Mouse (Mus musculus): ENCODE measurements around the gene Kng1.
"Not testable (repeated sequence)": the region's sequence is repeated elsewhere in the genome, so short reads cannot be mapped to it uniquely, and the experiment has no call there.

Gene Kng1

DNA sequence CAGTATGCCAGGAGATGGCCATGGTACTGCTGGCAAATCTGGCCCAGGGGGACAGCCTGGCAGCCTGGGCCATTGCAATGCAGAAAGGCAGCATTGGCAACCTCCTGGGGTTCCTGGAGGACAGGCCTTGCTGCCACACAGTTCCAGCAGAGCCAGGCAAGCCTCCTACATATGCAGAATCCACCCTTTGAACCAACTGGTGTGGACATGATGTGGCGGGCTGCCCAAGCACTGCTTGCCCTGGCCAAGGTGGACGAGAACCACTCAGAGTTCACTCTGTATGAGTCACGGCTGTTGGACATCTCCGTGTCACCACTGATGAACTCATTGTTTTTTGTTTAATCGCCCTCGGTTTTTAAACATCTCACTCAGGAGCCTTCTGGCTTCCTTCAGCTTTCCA, 36.5 kb downstream of the Kng1 start:
- no peak for DNase-seq (ENCODE audit: low spot score in 2 of 2)

- not testable (repeated sequence) for DNase-seq (ENCODE audit: low spot score in 2 of 2)
Measured at GRCm38 (mm10) chr16:23095581-23095980, 37.9 kb downstream of the Kng1 start.

GRCm38 (mm10) chr16:23096886-23097285, 39.2 kb downstream of the Kng1 start:
- DNase-seq (ENCODE audit: low spot score in 2 of 2): not testable (repeated sequence)

- DNase-seq (ENCODE audit: low spot score in 2 of 2): not testable (repeated sequence)
Measured at GRCm38 (mm10) chr16:23097290-23098104, 39.8 kb downstream of the Kng1 start.

DNA sequence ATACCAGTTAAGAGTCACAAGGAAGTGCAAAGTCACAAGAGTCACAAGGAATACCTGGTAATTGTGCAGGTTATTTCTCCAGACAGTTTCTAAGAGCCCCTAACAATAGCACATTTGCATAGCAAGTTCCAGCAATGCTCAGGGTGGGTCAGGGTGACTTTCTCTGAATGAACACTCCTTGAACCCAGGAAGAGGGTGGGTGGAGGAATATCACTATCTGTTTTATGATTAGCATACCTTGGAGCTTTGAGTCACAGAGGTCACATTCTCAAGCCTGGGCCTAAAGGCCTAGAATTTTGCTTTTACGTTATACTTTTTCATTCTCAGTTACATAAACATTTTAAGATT, 40.4 kb downstream of the Kng1 start:
- not testable (repeated sequence) for DNase-seq (ENCODE audit: low spot score in 2 of 2)

GRCm38 (mm10) chr16:23099632-23100031, 42.0 kb downstream of the Kng1 start:
- no peak for DNase-seq (ENCODE audit: low spot score in 2 of 2)

DNA sequence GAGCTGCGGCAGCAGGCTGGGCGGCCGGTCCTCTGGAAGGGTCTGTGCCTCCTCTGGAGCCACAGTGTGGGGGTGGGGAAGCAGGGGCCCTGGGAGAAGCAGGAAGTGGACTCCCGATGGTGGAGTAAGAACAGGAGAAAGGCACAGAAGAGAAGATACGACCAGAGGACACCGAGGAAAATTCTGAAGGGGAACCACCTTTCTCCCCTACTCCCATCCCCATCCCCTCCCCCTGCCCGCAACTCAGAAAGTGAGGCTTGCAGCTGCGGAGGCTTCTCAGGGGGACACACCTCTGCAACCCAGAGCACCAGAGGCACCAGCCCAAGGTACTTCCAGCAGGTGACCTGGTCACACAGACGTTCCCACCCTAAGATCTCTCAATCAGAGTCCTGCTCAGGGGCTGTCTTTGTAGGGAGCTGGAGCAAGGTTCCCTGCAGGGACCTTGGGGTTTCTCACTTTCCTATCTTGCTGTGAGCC, 42.5 kb downstream of the Kng1 start:
- DNase-seq (ENCODE audit: low spot score in 2 of 2): no peak

DNA sequence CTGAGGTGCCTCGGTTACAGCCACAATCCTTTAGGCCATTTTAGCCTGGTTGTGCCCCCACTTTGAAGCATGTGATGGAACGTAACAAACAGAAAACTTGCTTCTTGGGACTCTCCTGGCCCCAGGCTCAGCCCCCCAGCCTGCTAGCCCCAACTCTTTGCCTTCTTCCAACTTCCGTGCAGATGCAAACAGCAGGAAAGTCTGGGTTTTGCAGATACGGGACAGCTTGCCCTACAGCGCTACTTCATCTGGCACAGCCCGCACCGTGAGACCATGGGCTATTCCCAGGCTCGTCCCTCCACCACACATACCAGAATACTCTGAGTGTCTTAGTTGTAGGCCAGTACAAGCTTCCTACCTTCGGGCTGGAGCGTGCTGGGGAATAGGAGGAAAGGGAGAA, 42.9 kb downstream of the Kng1 start:
- DNase-seq (ENCODE audit: low spot score in 2 of 2): no peak

- no peak for DNase-seq (ENCODE audit: low spot score in 2 of 2)
Measured at GRCm38 (mm10) chr16:23102340-23103037, 44.8 kb downstream of the Kng1 start.

DNA sequence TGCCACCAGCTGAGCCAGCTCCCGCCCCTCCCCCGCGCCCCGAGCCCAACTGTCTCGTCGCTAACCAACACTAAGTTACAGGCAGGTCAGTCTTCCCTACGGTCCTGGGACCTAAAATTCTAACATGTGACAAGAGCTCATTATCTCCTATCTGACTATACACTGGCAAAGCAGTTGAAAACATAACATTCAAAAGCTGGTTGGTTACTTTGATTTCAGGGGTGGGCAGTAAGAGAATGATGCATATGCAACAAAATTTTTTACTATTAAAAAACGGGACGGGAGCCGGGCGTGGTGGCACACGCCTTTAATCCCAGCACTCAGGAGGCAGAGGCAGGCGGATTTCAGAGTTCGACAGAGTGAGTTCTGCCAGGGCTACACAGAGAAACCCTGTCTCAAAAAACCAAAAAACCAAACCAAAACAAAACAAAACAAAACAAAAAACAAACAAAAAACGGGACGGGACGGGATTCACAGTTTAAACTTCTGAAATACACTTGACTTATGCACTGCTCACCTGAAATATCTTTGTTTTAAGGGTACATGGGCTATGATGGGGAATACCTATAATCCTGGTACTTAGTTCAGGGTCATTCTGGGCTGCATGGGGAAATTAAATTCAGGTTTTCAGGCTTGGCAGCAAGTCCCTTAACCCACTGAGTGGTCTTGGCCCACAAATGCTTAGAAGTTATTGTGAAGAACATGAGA, 45.5 kb downstream of the Kng1 start:
- no peak for DNase-seq (ENCODE audit: low spot score in 2 of 2)

- DNase-seq (ENCODE audit: low spot score in 2 of 2): no peak
Measured at GRCm38 (mm10) chr16:23103841-23104240, 46.2 kb downstream of the Kng1 start.

GRCm38 (mm10) chr16:23106121-23106520, 48.5 kb downstream of the Kng1 start:
- no peak for DNase-seq (ENCODE audit: low spot score in 2 of 2)

- peak; percentile 93 to 97 for DNase-seq (ENCODE audit: low spot score in 2 of 2)
Measured at GRCm38 (mm10) chr16:23107231-23107942, 49.7 kb downstream of the Kng1 start, which contains the start of gene Eif4a2. Gene Eif4a2 (plus strand): TSS chr16:23107444.

- peak; percentile 82 to 91 for DNase-seq (ENCODE audit: low spot score in 2 of 2)
Measured at GRCm38 (mm10) chr16:23107946-23108759, 50.5 kb downstream of the Kng1 start.

DNA sequence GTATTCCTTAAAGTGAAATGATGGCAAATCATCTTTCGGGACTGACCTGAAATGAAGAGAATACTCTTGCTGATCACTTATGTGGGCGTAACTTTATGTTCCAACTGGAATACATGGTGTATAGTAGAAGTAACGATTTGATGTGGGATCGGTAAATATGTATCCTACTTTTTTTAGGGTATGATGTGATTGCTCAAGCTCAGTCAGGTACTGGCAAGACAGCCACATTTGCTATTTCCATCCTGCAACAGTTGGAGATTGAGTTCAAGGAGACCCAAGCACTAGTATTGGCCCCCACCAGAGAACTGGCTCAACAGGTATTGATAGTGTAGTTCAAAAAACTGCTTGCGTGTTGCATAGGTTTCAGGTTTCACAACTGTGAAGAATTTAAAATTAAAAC, 51.3 kb downstream of the Kng1 start:
- DNase-seq (ENCODE audit: low spot score in 2 of 2): no peak

DNA sequence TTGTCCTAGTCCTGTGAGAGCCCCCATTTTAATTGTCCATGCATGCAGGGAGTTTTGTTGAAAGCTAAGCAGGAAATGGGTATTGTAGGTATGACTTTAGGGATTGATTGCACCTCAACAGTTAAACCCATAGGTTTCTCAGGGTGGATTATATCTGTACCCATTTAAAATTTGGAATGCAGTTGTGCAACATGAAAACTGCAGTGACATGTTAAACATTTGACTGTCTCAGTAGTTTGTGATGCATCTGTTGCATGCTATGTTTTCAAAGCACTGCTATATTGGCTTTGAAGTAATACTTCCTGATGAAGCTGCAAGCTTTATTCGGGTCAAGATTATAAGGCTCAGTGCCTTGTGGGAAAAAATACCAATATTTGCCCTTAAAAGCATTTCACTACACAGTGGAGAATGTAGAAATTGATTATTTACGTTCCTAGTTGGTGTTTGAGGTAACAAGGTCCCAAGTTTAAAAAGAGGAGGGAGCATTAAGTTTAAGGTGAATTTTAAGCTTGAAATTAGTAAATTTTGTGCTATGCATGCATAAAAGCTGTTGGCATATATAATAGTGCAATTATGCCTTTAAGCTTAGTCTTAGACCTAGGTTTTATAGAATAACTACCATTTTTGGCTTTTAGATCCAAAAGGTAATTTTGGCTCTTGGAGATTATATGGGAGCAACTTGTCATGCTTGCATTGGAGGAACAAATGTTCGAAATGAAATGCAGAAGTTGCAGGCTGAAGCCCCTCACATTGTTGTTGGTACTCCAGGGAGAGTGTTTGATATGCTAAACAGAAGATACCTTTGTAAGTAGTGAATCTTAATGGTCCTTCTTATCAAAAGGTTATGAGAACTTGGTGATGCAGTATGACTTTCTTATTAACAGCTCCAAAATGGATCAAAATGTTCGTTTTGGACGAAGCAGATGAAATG, 52.0 kb downstream of the Kng1 start:
- no peak for DNase-seq (ENCODE audit: low spot score in 2 of 2)

- DNase-seq (ENCODE audit: low spot score in 2 of 2): no peak
Measured at GRCm38 (mm10) chr16:23112348-23112747, 54.7 kb downstream of the Kng1 start.

DNA sequence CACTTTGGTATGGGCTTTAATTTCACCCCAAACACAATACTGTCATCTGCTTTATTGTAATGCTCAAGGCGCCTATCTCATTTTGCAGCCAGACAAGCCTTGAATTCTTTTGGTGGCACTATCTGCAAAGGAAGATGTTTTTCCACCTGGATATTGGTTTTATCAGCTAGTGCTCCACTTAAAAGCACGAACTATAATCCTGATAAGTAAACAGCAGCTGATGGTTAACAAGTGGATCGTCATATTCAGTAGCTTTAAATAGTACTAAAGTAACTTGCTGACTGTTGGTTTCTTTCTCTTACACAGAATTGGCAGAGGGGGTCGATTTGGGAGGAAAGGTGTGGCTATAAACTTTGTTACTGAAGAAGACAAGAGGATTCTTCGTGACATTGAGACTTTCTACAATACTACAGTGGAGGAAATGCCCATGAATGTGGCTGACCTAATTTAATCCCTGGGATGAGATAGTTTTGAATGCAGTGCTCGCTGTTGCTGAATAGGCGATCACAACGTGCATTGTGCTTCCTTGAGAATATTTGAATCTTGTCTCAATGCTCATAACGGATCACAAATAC, 55.3 kb downstream of the Kng1 start:
- DNase-seq (ENCODE audit: low spot score in 2 of 2): no peak

DNA sequence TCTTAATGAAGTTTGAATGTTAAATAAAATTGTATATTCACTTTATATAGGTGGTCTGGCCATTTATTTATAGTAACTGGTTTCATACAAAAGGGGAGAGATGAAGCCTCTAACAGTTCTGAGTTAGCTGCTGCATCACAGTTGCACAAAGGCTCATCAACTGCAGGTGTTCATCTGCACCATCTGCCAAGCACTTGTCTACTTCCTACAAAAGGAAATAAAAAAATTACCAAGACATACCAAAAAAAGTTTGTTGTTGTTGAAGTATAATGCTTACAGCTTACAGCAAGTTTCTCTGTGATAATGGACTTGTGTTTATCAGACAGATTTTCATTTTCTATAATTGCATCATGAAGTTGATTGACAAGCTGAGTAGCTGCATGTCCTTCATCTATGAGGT, 56.2 kb downstream of the Kng1 start:
- no peak for DNase-seq (ENCODE audit: low spot score in 2 of 2)
